Mouse (Mus musculus) layer of hippocampus, adult 9-11 months (tissue): Measurements from ENCODE around the gene Scd1.
"Not testable (repeated sequence)": the region's sequence is repeated elsewhere in the genome, so short reads cannot be mapped to it uniquely, and the experiment has no call there.

Source experiments
- DNase-seq: peaks from one replicate; pipeline ENCODE4 v3.0.0; 2022

Scd1 gene

DNA sequence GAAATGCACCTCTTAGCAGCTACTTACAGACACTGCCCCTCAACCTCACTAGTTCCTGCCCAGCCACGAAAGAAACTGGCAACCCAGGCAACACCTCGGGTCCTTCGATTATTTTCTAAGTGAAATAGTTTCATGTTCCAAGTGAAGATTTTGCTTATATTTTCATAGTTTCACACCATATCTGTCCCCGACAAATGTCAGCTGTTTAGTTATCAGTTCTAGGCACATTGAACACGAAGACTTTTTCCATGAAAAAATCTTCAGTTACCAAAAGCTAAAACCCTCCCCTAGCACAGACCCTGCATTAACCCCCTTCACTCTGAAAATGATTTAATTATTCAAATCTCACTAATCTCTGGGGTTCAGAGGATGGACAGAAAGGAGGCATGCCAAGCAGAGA lies 10.9 kb downstream of the Scd1 start:
- no peak for DNase-seq

DNA sequence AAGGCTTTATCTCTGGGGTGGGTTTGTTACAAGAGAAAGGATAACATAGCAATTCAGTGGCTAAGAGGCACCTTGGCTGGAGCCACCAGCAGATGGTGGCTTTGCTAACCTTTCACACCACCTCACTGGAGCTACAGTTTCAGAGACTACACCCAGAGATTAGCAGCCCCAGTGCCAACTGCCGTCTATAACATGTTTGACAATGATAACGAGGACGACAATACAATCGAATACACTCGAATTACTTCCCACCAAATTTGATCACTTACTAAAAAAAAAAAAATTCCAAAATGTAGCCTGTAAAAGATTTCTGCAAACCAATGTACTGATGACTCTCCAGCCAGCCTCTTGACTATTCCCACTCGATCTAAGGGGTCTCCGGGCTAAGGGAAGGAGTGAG lies 12.7 kb downstream of the Scd1 start:
- no peak for DNase-seq

DNA sequence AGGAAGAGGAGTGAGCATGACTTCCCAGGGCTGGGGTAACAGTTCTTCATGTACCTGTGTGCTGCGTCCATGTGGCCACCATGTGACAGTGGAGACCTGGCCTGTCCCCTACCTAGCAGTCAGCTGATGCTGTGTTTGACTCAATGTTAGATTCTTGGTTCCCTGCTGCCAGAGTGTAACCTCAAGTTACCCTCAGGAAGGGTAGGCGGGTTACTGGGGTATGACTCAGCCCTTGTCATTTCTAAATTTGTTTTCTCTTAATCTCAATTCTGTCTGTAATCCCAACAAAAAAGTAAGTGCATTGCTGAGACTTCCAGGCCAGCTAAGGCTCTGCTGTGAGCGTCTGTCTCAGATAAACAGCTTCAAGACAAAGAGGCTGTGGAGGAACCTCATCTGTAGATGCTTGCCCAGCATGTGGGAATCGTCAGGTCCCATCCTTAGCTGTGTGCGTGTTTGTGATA lies 13.7 kb downstream of the Scd1 start:
- no peak for DNase-seq

DNA sequence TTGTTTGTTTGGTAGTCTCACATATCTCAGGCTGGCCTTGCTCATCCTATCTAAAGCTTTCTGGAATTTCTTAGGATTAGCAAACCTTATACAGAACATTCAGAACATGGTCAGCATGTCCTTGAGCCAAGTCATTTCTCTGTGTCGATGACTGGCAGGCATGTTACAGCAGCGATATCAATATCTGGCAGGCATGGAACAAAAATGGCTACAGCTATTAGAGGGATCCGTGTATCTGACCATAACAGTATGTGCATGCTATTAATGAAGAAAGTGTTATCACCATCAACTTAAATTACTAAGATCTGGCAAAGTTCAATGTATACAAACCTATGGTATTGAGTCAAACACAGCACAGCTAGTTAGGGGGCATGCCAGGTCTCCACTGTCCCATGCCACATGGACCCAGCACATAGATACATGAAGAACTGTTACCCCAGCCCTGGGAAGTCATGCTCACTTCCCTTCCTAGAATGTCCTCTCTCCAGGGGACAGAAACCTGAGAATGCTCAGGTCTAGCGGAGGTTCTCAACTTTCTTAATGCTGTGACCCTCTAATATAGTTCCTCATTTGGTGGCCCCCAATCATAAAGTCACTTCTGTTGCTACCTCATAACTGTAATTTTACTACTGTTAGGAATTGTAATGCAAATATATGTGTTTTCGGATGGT lies 15.2 kb downstream of the Scd1 start:
- no peak for DNase-seq

DNA sequence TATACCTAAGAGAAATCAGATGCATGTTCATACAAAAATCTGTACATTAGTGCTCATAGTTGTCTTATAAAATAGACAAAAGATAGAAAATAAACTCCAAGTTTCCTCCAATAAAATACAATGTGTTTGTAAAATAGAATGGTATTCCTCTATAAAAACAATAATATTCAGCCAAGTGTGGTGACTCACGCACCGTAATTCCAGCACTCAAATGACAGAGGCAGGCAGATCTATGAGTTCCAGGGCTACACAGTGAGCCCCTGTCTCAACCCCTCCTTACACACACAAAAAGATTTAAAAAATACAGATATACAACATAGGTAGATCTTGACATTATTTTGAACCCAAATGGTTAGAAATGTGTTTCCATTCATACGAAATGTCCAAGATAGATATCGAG lies 15.8 kb downstream of the Scd1 start:
- no peak for DNase-seq

DNA sequence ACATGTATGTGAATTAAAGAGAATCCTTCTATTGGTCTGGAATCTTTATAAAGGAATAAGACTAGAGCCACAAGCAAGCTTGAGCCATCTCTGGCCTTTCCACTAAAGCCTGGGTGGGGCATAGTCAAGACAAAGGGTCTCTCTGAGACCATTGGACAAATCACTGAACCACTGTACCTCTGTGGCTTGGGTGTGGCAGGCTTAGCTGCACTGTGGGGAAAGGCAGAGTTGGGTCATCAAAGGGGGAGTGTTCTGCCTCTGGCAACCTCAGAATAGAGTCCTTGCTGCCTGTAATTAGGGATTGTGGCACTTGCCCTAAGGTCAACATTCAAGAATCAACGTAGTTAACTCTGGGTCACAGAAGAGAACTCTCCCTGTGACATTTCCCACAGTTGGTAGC lies 18.2 kb downstream of the Scd1 start:
- no peak for DNase-seq

DNA sequence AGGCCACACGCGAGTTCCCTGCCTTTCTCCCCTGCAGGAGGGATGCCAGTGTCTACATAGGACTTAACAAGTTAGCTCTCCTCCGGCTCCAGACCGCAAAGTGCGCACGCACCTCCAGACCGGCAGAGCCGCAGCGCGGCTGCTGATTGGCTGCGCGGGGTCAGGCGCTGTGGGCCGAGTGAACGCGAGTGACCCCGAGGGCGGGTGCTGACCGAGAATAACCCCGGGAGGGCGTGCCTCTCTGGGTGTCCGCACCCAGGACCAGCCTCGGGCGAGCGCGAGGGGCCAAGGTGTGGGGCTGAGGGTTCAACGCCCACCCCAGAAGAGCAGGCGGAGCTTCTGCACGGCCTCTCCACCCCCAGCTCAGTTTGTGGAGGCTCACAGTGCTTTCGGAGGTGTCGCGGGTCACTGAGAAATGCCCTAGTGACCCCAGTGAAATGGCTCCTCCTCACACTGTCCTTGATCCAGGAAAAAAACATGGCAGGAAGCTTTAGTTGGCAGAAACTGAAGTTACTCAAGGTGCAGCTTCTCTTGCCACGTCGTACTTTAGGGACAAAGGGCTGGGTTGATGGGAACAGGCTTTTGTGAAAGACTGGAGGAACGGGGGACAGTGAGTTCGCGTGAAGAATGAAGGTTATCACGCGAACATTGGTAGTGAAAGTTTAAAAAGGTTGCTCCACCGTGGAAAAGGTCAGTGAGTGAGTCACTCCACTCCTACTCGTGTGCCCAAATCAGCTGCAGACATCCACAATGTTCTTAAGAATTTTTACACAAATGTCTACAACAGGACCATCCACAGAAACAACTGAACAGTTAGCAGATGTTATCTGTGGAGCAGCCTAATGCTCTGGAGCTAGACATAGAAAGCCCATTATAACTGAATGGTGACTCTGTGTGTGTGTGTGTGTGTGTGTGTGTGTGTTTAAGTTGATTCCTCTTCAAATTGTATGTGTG lies 18.9 kb downstream of the Scd1 start:
- peak; percentile 93 for DNase-seq

DNA sequence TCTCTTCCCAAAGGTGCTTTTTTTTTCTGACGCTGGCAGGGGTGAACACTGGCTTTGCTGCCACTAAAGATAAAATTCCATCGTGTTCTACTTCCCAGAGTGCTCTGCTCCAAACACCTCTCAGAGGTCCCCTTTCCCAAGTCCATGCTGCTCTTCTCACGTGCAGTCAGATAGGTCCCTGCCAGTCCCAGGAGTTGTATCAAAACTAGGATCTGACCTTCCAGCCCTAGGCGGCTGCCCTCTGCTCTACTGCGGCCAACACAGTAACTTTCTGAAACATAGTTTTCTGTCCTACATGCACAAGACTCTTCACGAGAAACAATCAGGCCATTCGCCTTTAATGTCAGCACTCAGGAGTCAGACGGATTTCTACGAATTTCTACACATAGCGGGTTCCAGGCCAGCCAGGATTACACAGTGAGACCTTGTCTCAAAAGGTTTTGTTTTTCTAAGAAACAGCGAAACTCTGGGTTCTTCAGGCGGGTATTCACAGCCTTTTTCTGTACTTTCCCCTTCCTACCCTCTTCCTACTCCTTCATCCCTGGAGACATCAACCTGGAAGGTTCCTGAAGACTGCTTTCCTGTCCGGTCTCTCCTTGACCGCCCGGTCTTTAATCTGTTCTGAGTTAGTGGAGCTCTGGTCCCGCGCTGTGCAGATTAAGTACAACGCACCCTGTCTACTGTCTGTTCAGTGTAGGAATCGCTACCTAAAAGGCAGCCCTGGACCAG lies 19.8 kb downstream of the Scd1 start:
- DNase-seq = no peak

DNA sequence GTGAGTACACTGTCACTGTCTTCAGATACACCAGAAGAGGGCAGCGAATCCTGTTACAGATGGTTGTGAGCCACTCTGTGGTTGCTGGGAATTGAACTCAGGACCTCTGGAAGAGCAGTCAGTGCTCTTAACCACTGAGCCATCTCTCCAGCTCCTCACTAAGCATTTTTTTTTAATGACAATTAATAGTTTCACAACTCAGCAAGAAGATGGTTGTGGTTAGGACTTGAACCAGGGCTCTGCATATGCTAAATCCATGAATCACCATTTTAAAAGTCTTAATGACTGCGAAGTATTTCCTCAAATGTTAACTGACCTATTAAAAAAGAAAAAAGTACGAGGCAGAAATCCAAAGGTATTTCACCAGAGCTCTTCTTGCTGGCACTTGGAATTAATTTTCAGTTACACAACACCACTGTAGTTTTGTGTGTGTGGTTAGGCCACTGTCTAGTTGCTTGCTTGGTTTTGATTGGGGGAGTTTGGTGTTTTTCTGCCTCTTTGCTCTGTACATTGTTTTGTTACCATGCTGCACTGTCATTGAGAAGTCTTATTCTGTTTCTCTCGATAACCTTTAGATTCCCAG lies 20.5 kb downstream of the Scd1 start:
- DNase-seq = no peak

DNA sequence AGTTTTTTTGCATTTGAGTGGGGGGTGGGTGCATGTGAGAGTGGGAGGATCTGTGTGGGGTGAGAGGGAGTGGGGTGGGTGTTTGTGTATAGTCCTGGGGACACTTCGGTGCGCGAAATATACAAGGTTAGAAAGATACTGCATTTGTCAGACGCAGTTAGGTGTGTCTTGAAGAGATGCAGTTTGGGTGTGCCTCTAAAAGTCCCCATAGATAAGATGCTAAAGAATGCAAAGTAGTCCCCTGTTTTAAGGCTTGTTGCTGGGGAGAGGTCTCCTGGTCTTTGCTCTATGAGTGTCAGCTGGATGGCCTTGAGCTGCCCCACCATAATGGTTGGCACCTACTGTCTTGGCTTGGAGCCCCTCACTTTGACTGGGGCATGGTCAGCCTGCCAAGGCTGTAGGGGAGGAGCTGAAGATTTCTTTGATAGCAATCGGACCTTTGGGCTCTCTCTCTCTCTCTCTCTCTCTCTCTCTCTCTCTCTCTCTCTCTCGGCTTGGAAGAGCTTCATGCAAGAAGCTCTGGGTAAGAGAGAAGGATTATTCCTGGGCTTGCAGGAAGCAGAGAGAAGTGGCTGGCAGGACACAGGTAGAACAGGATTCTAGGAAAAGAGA lies 21.7 kb downstream of the Scd1 start:
- no peak for DNase-seq

DNA sequence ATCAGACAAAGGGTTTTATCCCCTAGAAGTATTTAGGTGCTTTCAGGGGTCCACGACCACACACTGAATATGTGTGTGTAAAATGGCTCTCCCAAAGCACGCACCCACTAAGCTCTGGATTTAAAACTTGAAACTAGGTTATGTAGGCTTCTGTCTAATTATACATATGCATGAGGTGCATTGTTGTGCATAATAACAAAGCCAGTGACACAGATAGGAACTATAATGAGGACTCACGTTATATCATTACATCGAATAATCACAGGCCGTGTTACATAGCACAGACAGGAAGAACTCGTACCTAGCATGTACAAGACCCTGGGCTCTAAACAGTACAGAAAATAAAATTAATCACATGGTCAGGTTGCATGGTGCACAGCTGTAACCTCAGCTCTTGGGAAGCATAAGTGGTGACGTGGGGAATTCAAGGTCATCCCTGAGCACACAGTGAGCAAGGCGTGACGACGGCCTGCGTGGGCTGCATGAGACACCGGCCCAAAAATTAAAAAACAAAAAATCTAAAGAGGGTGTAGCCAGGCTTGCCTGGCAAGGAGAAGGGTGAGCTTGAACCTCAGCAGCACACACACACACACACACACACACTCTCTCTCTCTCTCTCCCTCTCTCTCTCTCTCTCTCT lies 24.9 kb downstream of the Scd1 start:
- DNase-seq = no peak

DNA sequence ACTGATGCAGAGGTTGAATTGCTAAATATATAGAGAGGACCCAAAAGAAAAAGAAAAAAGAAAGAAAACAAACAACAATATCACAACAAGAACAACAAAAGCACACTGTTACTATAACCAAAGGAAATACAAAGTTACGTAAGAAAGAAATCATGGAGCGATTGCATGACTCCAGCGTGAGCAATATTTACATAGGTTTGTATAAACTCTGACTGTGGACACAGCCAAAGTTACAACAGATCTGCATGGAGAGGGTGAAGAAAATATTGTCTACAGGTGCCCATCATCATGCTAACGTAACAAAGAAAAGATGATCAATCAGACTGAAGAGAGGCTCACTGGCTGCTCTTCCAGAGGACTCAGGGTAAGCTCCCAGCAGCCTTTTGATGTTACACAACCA lies 27.6 kb downstream of the Scd1 start:
- no peak for DNase-seq

DNA sequence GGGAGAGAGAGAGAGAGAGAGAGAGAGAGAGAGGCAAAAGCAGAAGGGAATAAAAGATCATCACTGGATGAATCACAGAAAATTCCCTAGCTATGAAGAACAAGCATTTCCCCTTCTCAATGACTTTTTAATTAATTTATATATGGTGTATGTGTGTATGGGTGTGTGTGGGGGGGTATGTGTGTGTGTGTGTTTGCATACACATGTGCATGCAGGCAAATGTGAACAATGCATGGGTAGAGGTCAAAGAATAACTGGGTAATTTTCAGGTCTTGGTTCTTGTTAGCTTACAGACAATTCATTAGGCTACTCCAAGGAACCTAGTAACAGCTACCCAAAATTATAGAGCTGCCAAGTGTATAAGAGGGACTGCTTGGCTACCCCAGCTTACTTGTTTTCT lies 28.6 kb downstream of the Scd1 start:
- no peak for DNase-seq

DNA sequence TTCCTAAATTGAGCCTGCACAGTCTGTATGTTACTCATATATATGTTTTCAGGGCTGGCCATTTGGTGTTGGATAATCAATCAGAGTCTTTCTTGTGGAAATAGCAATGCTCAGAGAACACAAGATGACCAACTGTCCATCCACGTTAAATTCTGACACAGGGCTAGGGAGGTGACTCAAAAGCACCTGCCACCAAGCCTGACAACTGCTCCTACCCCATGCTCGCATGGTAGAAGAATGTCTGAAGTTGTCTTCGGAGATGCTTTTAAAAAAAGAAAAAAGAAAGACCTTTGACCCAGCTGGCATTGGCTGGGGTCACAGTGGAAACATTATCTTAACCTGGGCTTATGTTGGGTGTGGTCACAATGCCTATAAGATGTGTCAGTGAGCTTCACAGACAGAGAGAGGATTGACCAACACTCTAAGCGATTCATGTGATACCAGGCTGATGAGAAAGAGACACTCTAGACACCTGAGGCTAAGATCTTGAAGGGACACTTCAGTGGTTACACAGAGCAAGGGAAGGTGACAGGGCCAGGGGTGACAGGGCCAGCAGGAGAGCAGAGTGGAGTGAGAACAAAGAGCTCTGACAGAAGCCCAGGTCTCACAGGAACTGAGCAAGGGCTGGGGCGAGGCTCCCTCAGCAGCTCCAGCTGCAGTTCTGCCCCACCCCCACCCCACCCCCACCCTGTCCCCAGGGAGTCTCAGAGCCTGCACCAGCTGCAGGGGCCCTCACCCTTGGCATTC lies 29.9 kb downstream of the Scd1 start:
- DNase-seq = no peak

DNA sequence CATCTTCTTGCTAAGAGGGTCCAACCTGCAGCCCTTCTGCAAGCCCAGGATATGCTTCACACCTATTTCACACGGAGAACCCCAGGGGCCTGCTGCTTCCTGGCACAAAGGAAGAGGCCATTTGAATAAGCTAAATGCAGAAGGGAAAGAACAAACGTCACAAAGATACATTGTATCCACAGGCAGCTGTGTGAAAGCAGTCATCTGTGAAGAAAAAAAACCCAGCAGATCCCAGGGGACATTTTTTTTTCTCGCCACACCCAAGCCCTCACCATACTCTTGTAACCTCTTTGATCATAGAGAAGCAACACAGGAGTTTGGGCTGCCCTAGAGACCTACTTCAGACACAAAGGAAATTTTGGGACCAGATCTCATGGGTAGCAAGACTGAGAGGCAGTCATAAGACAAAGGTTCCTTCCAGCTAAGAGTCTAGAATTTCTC lies 31.1 kb downstream of the Scd1 start:
- DNase-seq = no peak

DNA sequence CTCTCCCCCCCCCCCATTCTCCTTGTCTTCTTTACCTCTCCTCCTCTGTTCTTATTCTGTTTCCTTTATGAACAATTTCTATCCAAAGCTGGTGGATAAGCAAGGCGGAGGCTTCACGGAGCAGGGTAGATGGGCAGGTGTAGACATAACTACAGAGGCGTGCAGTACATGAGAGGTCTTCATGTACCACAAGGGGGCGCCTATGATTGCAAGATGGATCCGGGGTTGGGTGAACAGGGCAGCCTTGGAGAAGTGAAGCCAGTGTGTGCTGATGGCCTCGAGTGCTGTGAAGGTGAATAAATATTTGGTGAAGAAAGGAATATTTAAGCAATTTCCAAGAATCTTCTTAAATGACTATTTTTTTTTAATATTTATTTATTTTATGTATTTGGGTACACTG lies 34.7 kb downstream of the Scd1 start:
- peak; percentile 70 for DNase-seq

DNA sequence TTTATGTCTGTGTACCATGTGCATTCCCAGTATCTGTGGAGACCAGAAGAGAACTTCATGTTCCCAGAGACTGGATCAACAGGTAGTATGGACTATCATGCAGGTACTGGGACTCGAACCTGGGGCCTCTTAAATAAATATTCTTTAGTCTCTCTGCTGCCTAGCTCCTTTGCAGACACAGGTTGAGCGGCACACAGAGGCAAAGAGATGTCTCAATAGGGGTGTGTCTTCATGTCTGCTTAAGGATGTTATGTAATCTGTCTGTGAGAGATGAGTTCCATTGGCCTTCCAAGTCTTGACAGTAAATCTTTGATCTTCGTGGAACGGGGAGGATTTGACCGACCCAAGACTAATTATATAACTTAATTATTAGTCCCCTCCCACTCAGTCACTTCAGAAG lies 37.4 kb downstream of the Scd1 start:
- no peak for DNase-seq

DNA sequence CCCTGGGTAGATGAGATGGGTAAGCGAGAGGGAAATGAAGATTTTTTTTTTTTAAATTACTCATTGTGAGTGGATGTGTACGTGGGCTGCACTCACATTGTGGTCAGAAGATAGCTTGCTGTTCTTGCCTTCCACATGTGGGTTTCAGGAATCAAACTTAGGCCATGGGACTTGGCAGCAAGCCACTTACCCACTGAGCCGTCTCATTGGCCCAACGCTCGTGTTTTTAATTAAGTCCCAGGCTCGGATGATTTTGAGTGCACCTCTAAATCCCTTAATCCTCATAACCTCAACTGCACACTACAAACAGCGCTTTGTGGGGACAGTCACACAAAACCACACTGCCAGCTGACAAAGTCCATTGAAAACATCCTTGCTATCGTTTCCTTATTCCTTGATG lies 38.3 kb downstream of the Scd1 start:
- no peak for DNase-seq

DNA sequence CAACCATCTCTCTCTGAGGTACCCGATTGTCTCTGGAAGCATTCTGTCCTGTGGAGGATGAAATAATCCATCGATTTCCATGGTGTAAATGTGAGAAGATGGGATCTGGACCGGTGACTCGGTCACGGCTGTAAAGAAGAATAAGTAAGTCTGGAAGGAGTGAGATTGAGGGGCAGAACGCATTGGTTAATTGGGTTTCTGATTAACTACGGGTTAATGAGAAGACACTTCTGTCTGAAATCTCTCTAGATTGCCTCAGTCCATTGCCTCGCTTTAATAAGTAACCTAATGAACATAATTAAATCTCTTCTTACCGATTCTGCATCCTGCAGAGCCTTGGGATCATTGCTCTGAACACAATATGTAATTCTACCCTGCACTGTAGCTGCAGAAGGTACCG lies 40.6 kb downstream of the Scd1 start:
- not testable (repeated sequence) for DNase-seq

DNA sequence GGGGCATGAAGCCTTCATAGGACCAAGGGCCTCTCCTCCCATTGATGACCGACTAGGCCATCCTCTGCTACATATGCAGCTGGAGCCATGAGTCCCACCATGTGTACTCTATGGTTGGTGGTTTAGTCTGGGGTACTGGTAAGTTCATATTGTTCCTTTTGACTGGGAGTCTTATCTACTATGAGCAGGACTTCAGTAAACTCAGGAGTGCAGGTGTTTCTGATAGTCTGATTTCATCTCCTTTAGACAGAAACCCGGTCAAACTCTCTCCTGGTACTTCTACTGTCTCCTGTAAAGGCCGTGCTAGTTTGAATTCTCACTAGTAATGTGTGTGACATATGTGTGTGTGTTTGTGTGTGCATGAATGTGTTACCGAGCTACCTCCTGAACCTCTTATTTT lies 41.9 kb downstream of the Scd1 start:
- DNase-seq = no peak

DNA sequence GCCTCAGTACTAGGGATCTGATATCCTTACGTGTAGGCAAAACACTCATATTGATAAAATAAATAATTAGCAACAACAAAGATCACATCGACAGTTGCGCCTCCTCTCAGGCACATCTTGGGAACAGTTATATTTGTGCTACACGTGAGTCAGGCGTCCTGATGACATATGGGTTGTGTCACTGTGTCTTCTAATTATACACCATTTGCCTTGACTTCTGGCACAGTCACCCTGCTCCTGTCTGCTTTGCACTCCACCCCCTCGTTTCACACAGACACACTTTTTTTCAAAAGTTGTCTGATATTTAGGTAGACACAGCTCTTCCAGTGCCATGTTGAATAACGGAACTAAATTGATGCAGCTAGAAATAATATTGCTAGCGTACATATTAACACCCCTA lies 43.6 kb downstream of the Scd1 start:
- DNase-seq = peak; percentile 53
